Mouse (Mus musculus) intestine, embryonic 14.5 days (tissue): ENCODE results near the gene Dbn1. TPM values are rescaled to one million over a fixed set of nuclear protein-coding genes. Genes with fewer than 3 reads are reported as not detected.

Experiments used
- ATAC-seq: fragments of 200-750 bp; cut with Nextera tagmentation; replicated peaks from 2 replicates; pipeline ENCODE4 v1.8.0; 2017; ENCODE audit warnings: low read depth, moderate number of reproducible peaks, moderate TSS enrichment, moderate library complexity; ENCODE audit not compliant: low FRiP score, low TSS enrichment
- DNase-seq: peaks from one replicate; pipeline ENCODE4 v3.0.0-alpha.2; 2018; ENCODE audit warnings: low spot score
- H3K27ac ChIP-seq: fragments of 300-500 bp; sonication (generic); 2 replicates; pipeline ENCODE4 v1.5.1; 2014; ENCODE audit warnings: low read depth, mild to moderate bottlenecking, control low read depth
- H3K27me3 ChIP-seq: fragments of 300-500 bp; sonication (generic); replicated peaks from 2 replicates; pipeline ENCODE4 v1.6.1; 2014; ENCODE audit warnings: low read length, control low read depth; ENCODE audit not compliant: control insufficient read depth, insufficient read depth
- H3K36me3 ChIP-seq: fragments of 300-500 bp; sonication (generic); 2 replicates; pipeline ENCODE4 v1.6.1; 2014; ENCODE audit warnings: low read length, control low read depth; ENCODE audit not compliant: control insufficient read depth, insufficient read depth
- H3K4me1 ChIP-seq: fragments of 300-500 bp; sonication (generic); replicated peaks from 2 replicates; pipeline ENCODE4 v1.6.1; 2014; ENCODE audit warnings: low read length, control low read depth, mixed read lengths; ENCODE audit not compliant: control insufficient read depth, insufficient read depth
- H3K4me2 ChIP-seq: fragments of 300-500 bp; sonication (generic); 2 replicates; pipeline ENCODE4 v1.6.1; 2014; ENCODE audit warnings: low read length
- H3K4me3 ChIP-seq: fragments of 300-500 bp; sonication (generic); 2 replicates; pipeline ENCODE4 v1.5.1; 2014; ENCODE audit warnings: low read depth, low read length, control low read depth, mixed read lengths
- H3K9ac ChIP-seq: fragments of 300-500 bp; sonication (generic); 2 replicates; pipeline ENCODE4 v1.6.1; 2014; ENCODE audit warnings: mild to moderate bottlenecking, low read length
- H3K9me3 ChIP-seq: fragments of 300-500 bp; sonication (generic); 2 replicates; pipeline ENCODE4 v1.6.1; 2016; ENCODE audit warnings: low read length, control low read depth; ENCODE audit not compliant: control insufficient read depth
- WGBS: fragments of 180-500 bp; shearing (Covaris S2); extraction: QIAGEN DNeasy Blood & Tissue Kit; methylation state at CpG from one replicate; pipeline ENCODE4 v1.1.7; 2014; 5-methylcytosine and 5-hydroxymethylcytosine counted together
- polyA plus RNA-seq: library from polyadenylated mRNA; unstranded; fragments of >200 nt; fragmentation: Nextera tagmentation; extraction: Ambion mirVana; gene quantifications from 2 replicates; pipeline ENCODE4 v1.2.1, GENCODE M21; 2014

Gene Dbn1
- polyA plus RNA-seq, 1 experiment from 2014 or later = 120 TPM

DNA sequence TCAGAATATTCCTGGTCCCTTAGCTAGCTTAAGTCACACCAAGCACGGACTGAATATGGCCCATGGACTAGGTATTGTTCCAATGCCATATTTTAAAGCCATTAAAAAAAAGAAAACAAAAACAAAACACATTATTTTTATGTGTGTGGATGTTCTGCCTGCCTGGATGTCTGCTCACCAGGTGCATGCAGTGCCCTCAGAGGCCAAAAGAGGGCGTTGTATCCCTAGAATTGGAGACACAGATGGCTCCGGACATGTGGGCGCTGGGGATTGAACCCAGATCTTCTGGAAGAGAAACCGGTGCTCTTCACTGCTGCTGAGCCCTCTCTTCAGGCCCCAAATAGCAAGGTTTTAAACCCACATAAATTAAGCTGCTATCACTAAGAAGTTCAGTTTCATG lies 9.9 kb downstream of the Dbn1 start:
- no peaks in the 10 kb centered on the region for H3K9me3 ChIP-seq
- WGBS = 48% methylated on average over 5 of the region's 5 CpGs
- H3K27ac ChIP-seq = no peak overlapping the region
- H3K4me1 ChIP-seq = peaks cover 11% of the 10 kb centered on the region
- ATAC-seq (no peak), DNase-seq (peak; percentile 73)
- peaks cover 77% of the 10 kb centered on the region for H3K36me3 ChIP-seq
- no peak overlapping the region for H3K9ac ChIP-seq
- no peak overlapping the region for H3K4me3 ChIP-seq
- no peaks in the 10 kb centered on the region for H3K27me3 ChIP-seq
- no peak overlapping the region for H3K4me2 ChIP-seq

DNA sequence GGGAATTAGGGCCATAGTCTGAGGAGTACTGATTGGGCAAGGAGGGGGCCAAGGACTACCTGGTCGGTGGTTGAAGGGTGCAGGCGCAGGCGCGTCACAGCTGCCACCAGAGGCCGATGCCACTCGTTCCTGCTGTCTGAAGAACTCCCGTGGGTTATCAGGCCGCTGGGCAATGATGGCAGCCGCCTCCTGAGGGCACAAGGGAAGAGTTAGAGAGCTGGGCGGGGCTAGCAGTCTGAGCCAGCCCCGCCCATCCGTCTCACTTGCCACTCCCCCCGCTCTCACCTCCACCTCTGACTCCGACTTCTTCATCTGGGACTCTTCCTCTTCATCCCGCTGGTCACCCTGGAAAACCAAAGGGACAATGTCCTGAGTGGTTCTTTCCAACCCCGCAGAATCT lies 10.4 kb downstream of the Dbn1 start:
- 65% methylated on average over 16 of the region's 16 CpGs for WGBS

DNA sequence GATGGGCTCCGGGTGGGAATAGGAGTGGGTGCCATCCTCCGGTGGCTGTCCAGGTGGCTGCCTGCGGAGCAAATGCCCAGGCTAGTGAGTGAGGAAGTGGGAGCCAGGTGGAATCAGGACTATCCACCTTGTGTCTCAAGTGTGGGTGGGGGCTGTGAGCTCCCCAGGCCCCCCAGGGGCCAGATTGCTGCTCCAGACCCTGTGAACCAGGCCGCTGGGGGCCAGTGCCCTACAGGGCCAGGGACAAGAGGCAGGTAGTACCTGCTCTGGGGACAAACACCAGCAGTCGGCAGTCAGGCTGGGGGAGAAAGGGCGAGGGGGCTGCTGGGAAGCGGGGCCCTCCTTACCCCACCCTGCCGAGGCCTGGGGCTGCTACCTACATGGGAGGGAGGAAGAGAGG lies 11.7 kb downstream of the Dbn1 start:
- ATAC-seq = no peak
- Histone ChIP-seq H3K4me2 (no peak overlapping the region), H3K4me3 (no peak overlapping the region), H3K27ac (no peak overlapping the region), H3K27me3 (no peaks in the 10 kb centered on the region), H3K9me3 (no peaks in the 10 kb centered on the region), H3K9ac (no peak overlapping the region), H3K36me3 (peaks cover 61% of the 10 kb centered on the region), H3K4me1 (peaks cover 7% of the 10 kb centered on the region; the same call in 1 of the 2 replicates)
- WGBS = 91% methylated on average over 8 of the region's 8 CpGs
- peak; percentile 46 for DNase-seq

More for the DNA sequence above, 10.4 kb downstream of the Dbn1 start:
- H3K4me1 ChIP-seq = peaks cover 8% of the 10 kb centered on the region; the same call in 1 of the 2 replicates
- H3K4me2 ChIP-seq = no peak overlapping the region
- H3K27ac ChIP-seq = no peak overlapping the region
- no peaks in the 10 kb centered on the region for H3K9me3 ChIP-seq
- peaks cover 72% of the 10 kb centered on the region for H3K36me3 ChIP-seq
- H3K4me3 ChIP-seq = no peak overlapping the region
- no peaks in the 10 kb centered on the region for H3K27me3 ChIP-seq
- ATAC-seq (no peak), DNase-seq (peak; percentile 48)
- no peak overlapping the region for H3K9ac ChIP-seq

DNA sequence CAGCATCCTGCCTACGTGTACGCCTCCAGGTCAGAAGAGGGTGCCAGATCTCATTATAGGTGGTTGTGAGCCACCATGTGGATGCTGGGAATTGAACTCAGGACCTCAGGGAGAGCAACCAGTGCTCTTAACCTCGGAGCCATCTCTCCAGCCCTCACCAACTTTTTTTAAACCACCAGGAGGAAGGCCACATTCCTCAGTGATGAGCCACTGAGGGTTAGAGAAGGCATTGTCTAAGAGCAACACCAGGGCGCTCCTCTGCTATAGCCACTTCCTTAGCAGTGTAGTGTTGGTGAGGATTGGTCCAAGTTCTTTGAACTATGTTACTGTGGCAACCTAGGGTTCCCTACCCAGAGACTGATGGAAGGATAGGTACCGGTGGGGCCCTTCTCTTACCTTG lies 12.2 kb downstream of the Dbn1 start:
- WGBS = 89% methylated on average over 5 of the region's 5 CpGs
- H3K36me3 ChIP-seq = peaks cover 55% of the 10 kb centered on the region
- DNase-seq (no peak), ATAC-seq (no peak)
- no peak overlapping the region for H3K27ac ChIP-seq
- no peaks in the 10 kb centered on the region for H3K27me3 ChIP-seq
- no peaks in the 10 kb centered on the region for H3K9me3 ChIP-seq
- H3K4me3 ChIP-seq = no peak overlapping the region
- no peak overlapping the region for H3K4me2 ChIP-seq
- H3K9ac ChIP-seq = no peak overlapping the region
- H3K4me1 ChIP-seq = peaks cover 7% of the 10 kb centered on the region; the same call in 1 of the 2 replicates

DNA sequence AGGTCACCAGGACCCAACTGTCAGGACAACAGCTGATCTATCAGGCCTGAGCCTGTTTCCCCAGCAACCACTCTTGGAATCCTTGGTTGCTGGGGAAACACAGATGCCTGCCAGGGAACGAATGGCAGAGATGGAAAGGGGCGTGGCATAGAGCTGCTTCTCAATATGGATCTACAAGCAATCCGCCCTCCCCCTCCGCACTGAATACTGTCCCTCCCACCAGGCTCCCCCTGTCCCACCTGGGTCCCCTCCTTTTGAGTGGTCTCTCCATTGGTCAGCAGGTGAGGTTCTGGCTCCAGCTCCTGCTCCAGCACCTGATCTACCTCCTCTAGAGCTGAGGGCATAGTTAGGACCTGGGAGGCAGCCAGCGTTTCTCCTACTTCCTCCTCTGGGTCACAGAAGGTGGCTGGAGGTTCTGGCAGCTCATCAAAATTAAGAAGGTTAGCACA lies 13.3 kb downstream of the Dbn1 start:
- Histone ChIP-seq H3K36me3 (peaks cover 44% of the 10 kb centered on the region), H3K4me1 (peaks cover 7% of the 10 kb centered on the region; the same call in 1 of the 2 replicates), H3K9ac (no peak overlapping the region), H3K4me2 (no peak overlapping the region), H3K9me3 (no peaks in the 10 kb centered on the region), H3K27me3 (no peaks in the 10 kb centered on the region), H3K4me3 (no peak overlapping the region), H3K27ac (no peak overlapping the region)
- DNase-seq (peak; percentile 55), ATAC-seq (no peak)
- 58% methylated on average over 5 of the region's 5 CpGs for WGBS

DNA sequence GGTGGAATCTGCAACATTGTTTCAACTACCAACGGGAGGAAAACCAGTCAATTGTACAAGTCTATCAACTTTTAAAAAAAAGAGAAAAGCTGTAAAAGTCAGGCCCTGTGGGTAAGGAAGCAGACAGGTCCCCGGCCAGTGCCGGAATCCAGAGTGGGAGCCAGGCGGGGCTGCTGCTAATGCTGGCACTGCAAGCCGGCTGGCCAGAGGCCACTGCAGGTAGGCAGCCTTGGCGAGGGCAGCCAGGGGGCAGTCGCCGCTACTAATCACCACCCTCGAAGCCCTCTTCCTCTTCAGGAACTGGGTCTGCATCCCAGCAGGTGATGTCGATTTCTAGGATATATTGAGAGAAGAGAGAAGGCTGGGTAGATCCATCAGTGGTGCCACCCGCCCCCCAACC lies 13.9 kb downstream of the Dbn1 start:
- 70% methylated on average over 11 of the region's 11 CpGs for WGBS
- H3K9me3 ChIP-seq = no peaks in the 10 kb centered on the region
- ATAC-seq = no peak
- H3K27ac ChIP-seq = no peak overlapping the region
- H3K4me3 ChIP-seq = no peak overlapping the region
- H3K4me1 ChIP-seq = peaks cover 7% of the 10 kb centered on the region; the same call in 1 of the 2 replicates
- H3K4me2 ChIP-seq = no peak overlapping the region
- peaks cover 38% of the 10 kb centered on the region for H3K36me3 ChIP-seq
- no peak overlapping the region for H3K9ac ChIP-seq
- no peaks in the 10 kb centered on the region for H3K27me3 ChIP-seq
- DNase-seq = no peak

DNA sequence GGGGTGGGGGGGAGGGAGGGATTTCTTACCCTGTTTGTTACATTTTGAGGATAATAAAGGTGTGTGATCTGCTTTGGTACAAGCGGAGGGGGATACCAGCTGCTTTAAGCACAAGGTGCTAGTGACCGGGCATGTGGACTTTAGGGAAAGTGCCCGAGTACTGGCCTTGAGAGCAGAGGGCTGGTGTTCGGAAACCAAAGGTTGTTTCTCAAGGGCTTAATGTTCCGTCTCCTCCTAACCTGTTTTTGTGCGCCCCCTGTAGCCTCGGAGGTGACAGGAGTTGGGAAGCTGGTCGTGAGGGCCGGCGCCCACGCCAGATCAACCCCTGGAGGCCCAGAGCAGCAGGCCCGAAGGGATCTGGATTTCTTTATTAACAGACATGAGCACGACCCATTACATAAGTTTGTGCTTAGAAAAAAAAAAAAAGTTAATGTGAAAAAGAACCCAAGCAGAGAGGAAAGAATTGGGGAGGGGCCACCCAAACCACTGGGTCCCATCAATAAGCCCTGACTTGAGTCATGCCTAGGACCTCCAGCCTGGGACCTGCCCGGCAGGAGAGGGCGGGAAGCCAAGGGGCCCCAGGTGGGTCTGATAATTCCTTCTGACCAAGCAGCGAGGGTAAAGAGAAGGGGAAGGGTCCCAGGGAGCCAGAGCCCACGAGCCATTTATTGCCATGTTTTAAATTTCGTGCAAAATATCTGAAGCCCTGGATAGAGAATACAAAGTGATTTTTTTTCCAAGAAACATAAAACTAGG lies 14.7 kb downstream of the Dbn1 start:
- Histone ChIP-seq H3K9ac (peak overlapping the region; percentile 56), H3K4me1 (peaks cover 7% of the 10 kb centered on the region; the same call in 1 of the 2 replicates), H3K27me3 (no peaks in the 10 kb centered on the region), H3K4me3 (peak overlapping the region; percentile 54), H3K27ac (peak overlapping the region; percentile 60), H3K36me3 (peaks cover 38% of the 10 kb centered on the region), H3K4me2 (peak overlapping the region; percentile 100), H3K9me3 (no peaks in the 10 kb centered on the region)
- WGBS = 28% methylated on average over 18 of the region's 18 CpGs
- ATAC-seq (no peak), DNase-seq (no peak)

DNA sequence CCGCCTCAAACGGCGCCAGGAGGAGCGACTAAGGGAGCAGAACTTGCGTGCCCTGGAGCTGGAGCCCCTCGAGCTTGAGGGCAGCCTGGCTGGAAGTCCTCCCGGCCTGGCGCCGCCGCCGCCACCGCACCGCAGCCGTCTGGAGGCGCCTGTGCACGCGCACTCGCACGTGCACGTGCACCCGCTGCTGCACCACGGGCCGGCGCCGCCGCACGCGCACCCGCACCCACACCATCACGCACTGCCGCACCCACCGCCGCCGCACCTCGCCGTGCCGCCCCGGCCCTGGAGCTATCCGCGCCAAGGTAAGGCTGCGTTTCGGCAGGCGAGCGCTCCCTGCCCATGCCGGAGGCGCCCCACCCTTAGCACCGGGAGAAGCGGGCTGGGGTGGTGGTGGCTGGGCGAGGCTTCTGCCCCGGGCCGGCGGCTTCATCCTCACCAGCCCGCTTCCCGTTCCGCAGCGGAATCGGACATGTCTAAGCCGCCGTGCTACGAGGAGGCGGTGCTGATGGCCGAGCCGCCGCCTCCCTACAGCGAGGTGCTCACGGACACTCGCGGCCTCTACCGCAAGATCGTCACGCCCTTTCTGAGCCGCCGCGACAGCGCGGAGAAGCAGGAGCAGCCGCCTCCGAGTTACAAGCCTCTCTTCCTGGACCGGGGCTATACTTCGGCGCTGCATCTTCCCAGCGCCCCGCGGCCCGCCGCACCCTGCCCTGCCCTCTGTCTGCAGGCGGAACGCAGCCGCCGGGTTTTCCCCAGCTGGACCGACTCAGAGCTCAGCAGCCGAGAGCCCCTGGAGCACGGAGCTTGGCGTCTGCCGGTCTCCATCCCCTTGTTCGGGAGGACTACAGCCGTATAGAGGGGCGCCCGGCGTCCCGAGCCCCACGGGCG lies 15.5 kb downstream of the Dbn1 start:
- Histone ChIP-seq H3K4me1 (peaks cover 7% of the 10 kb centered on the region; the same call in 1 of the 2 replicates), H3K4me3 (peak overlapping the region; percentile 54), H3K9me3 (no peaks in the 10 kb centered on the region), H3K4me2 (peak overlapping the region; percentile 100), H3K9ac (peak overlapping the region; percentile 56), H3K27me3 (no peaks in the 10 kb centered on the region), H3K36me3 (peaks cover 32% of the 10 kb centered on the region), H3K27ac (peak overlapping the region; percentile 60)
- ATAC-seq (peak; percentile 54), DNase-seq (peak; percentile 84)
- under 1% methylated on average over 97 of the region's 103 CpGs for WGBS
